Mouse (Mus musculus) MEL (cell line): Measurements from ENCODE around the gene Fosl1. TPM values are rescaled to one million over a fixed set of nuclear protein-coding genes. Genes with fewer than 3 reads are reported as not detected.
"Not testable (repeated sequence)": the region's sequence is repeated elsewhere in the genome, so short reads cannot be mapped to it uniquely, and the experiment has no call there.

Experiments
- DNase-seq: peaks from one replicate; pipeline ENCODE4 v3.0.0; 2011; ENCODE audit warnings: low read depth, low spot score
- H3K27ac ChIP-seq: 2 replicates; pipeline ENCODE4 v1.5.1; 2012; ENCODE audit warnings: low read depth, mild to moderate bottlenecking, control low read depth, low read length, moderate library complexity; ENCODE audit not compliant: control insufficient read depth
- H3K27me3 ChIP-seq, 2 experiments: fragments of 150-350 bp in 1 of 2; sonication (generic) in 1 of 2; 2 replicates each; pipeline ENCODE4 v1.6.1; 2012; ENCODE audit warnings: low read length in 2 of 2, mild to moderate bottlenecking in 2 of 2, improper control_type of control experiment in 1 of 2, moderate library complexity in 1 of 2; ENCODE audit not compliant: insufficient read depth in 2 of 2, control insufficient read depth in 1 of 2
- H3K36me3 ChIP-seq, 2 experiments: 2 replicates each; pipeline ENCODE4 v1.6.1; 2012 to 2014; ENCODE audit warnings: low read length in 2 of 2, improper control_type of control experiment in 1 of 2, inconsistent platforms in 1 of 2, mild to moderate bottlenecking in 1 of 2; ENCODE audit not compliant: insufficient read depth in 2 of 2, control insufficient read depth in 1 of 2
- H3K4me1 ChIP-seq, 2 experiments: fragments of 150-350 bp in 1 of 2; sonication (generic) in 1 of 2; 2 replicates each; pipeline ENCODE4 v1.6.1; 2012; ENCODE audit warnings: low read length in 2 of 2, improper control_type of control experiment in 1 of 2, mild to moderate bottlenecking in 1 of 2; ENCODE audit not compliant: insufficient read depth in 2 of 2, control insufficient read depth in 1 of 2
- H3K4me3 ChIP-seq, 2 experiments: fragments of 150-350 bp in 1 of 2; sonication (generic) in 1 of 2; 2 replicates each; pipeline ENCODE4 v1.5.1; 2012; ENCODE audit warnings: low read depth in 2 of 2, low read length in 2 of 2, mild to moderate bottlenecking in 2 of 2, moderate library complexity in 2 of 2, control low read depth in 1 of 2, improper control_type of control experiment in 1 of 2; ENCODE audit not compliant: control insufficient read depth in 1 of 2, insufficient read depth in 1 of 2
- H3K79me2 ChIP-seq: 2 replicates; pipeline ENCODE4 v1.6.1; 2012; ENCODE audit warnings: mild to moderate bottlenecking, low read length, moderate library complexity; ENCODE audit not compliant: control insufficient read depth, poor library complexity, insufficient read depth
- H3K9ac ChIP-seq: 2 replicates; pipeline ENCODE4 v1.6.1; 2012; ENCODE audit warnings: low read depth, mild to moderate bottlenecking, control low read depth, low read length, moderate library complexity; ENCODE audit not compliant: control insufficient read depth, poor library complexity, severe bottlenecking
- H3K9me3 ChIP-seq: fragments of 150-350 bp; sonication (generic); replicated peaks from 2 replicates; pipeline ENCODE4 v1.6.1; 2012; ENCODE audit warnings: mild to moderate bottlenecking, low read length, improper control_type of control experiment, moderate library complexity; ENCODE audit not compliant: insufficient read depth
- CHD2 ChIP-seq: IDR thresholded peaks from 2 replicates; pipeline ENCODE4 v1.6.1; 2011; ENCODE audit warnings: low read length, improper control_type of control experiment
- CTCF ChIP-seq, 3 experiments: IDR thresholded peaks in 2 of 3; conservative IDR thresholded peaks in 1 of 3; 2 replicates each; pipeline ENCODE4 v1.5.1; 2011 to 2012; ENCODE audit warnings: low read length in 3 of 3, low read depth in 2 of 3, mild to moderate bottlenecking in 2 of 3, improper control_type of control experiment in 1 of 3, inconsistent platforms in 1 of 3, mixed read lengths in 1 of 3, moderate library complexity in 1 of 3; ENCODE audit not compliant: control insufficient read depth in 1 of 3, insufficient read depth in 1 of 3, poor library complexity in 1 of 3, severe bottlenecking in 1 of 3
- E2F4 ChIP-seq: IDR thresholded peaks from 2 replicates; pipeline ENCODE4 v1.6.1; 2011; ENCODE audit warnings: low read depth, low read length, improper control_type of control experiment, borderline replicate concordance
- ELF1 ChIP-seq: IDR thresholded peaks from 2 replicates; pipeline ENCODE4 v1.6.1; 2014; ENCODE audit warnings: low read depth, mild to moderate bottlenecking, inconsistent platforms, low read length, improper control_type of control experiment, moderate library complexity
- EP300 ChIP-seq, 2 experiments: IDR thresholded peaks; 2 replicates each; pipeline ENCODE4 v1.6.1; 2011; ENCODE audit warnings: improper control_type of control experiment in 2 of 2, low read length in 2 of 2, low read depth in 1 of 2, mild to moderate bottlenecking in 1 of 2
- ETS1 ChIP-seq: IDR thresholded peaks from 2 replicates; pipeline ENCODE4 v1.6.1; 2012; ENCODE audit warnings: low read depth, mild to moderate bottlenecking, inconsistent platforms, low read length, improper control_type of control experiment, moderate library complexity
- GABPA ChIP-seq: IDR thresholded peaks from 2 replicates; pipeline ENCODE4 v1.6.1; 2012; ENCODE audit warnings: low read depth, mild to moderate bottlenecking, inconsistent platforms, low read length, improper control_type of control experiment, moderate library complexity
- GATA1 ChIP-seq: IDR thresholded peaks from 2 replicates; pipeline ENCODE4 v1.6.1; 2011; ENCODE audit warnings: low read depth, low read length, improper control_type of control experiment
- KAT2A ChIP-seq: conservative IDR thresholded peaks from 2 replicates; pipeline ENCODE4 v1.6.1; 2012; ENCODE audit warnings: low read depth, low read length, improper control_type of control experiment, inconsistent platforms
- MAFK ChIP-seq: IDR thresholded peaks from 2 replicates; pipeline ENCODE4 v1.6.1; 2011; ENCODE audit warnings: low read depth, mild to moderate bottlenecking, low read length, improper control_type of control experiment, borderline replicate concordance
- MAZ ChIP-seq: IDR thresholded peaks from 2 replicates; pipeline ENCODE4 v1.6.1; 2012; ENCODE audit warnings: low read depth, mild to moderate bottlenecking, inconsistent platforms, low read length, improper control_type of control experiment
- MEF2A ChIP-seq: IDR thresholded peaks from 2 replicates; pipeline ENCODE4 v1.6.1; 2014; ENCODE audit warnings: low read depth, mild to moderate bottlenecking, inconsistent platforms, low read length, improper control_type of control experiment; ENCODE audit not compliant: poor library complexity, insufficient replicate concordance, severe bottlenecking; ENCODE audit errors: extremely low read depth
- MXI1 ChIP-seq: IDR thresholded peaks from 2 replicates; pipeline ENCODE4 v1.6.1; 2011; ENCODE audit warnings: mild to moderate bottlenecking, low read depth, low read length, improper control_type of control experiment
- MYC ChIP-seq: IDR thresholded peaks from 2 replicates; pipeline ENCODE4 v1.6.1; 2011; ENCODE audit warnings: low read depth, mild to moderate bottlenecking, low read length, improper control_type of control experiment, moderate library complexity
- NELFE ChIP-seq: IDR thresholded peaks from 2 replicates; pipeline ENCODE4 v1.6.1; 2011; ENCODE audit warnings: low read depth, low read length, improper control_type of control experiment
- NRF1 ChIP-seq: IDR thresholded peaks from 2 replicates; pipeline ENCODE4 v1.6.1; 2014; ENCODE audit warnings: low read depth, mild to moderate bottlenecking, inconsistent platforms, low read length, improper control_type of control experiment, moderate library complexity; ENCODE audit not compliant: poor library complexity, insufficient read depth, severe bottlenecking
- POLR2AphosphoS2 ChIP-seq: IDR thresholded peaks from 2 replicates; pipeline ENCODE4 v1.6.1; 2011; ENCODE audit warnings: low read length, improper control_type of control experiment
- POLR2AphosphoS5 ChIP-seq: IDR thresholded peaks from 2 replicates; pipeline ENCODE4 v1.6.1; 2012; ENCODE audit warnings: low read depth, borderline replicate concordance, mild to moderate bottlenecking, inconsistent platforms, low read length, moderate library complexity, mixed read lengths
- RAD21 ChIP-seq: IDR thresholded peaks from 2 replicates; pipeline ENCODE4 v1.6.1; 2011; ENCODE audit warnings: mild to moderate bottlenecking, low read depth, low read length, improper control_type of control experiment
- RCOR1 ChIP-seq: IDR thresholded peaks from 2 replicates; pipeline ENCODE4 v1.6.1; 2012; ENCODE audit warnings: low read depth, mild to moderate bottlenecking, inconsistent platforms, low read length, improper control_type of control experiment
- SMC3 ChIP-seq: IDR thresholded peaks from 2 replicates; pipeline ENCODE4 v1.6.1; 2011; ENCODE audit warnings: low read depth, low read length, improper control_type of control experiment
- TAL1 ChIP-seq: IDR thresholded peaks from 2 replicates; pipeline ENCODE4 v1.6.1; 2012; ENCODE audit warnings: mild to moderate bottlenecking, inconsistent platforms, low read length, moderate library complexity, mixed read lengths
- TBP ChIP-seq: IDR thresholded peaks from 2 replicates; pipeline ENCODE4 v1.8.0; 2011; ENCODE audit warnings: low read depth, low read length, improper control_type of control experiment
- USF1 ChIP-seq: IDR thresholded peaks from 2 replicates; pipeline ENCODE4 v1.6.1; 2014; ENCODE audit warnings: low read depth, mild to moderate bottlenecking, inconsistent platforms, low read length, improper control_type of control experiment, moderate library complexity
- ZC3H11A ChIP-seq: IDR thresholded peaks from 2 replicates; pipeline ENCODE4 v1.6.1; 2012; ENCODE audit warnings: low read depth, mild to moderate bottlenecking, inconsistent platforms, low read length, improper control_type of control experiment
- ZKSCAN1 ChIP-seq: IDR thresholded peaks from 2 replicates; pipeline ENCODE4 v1.6.1; 2012; ENCODE audit warnings: low read depth, mild to moderate bottlenecking, inconsistent platforms, low read length, improper control_type of control experiment, moderate library complexity
- polyA plus RNA-seq, 2 experiments: library from polyadenylated mRNA; stranded (reverse) in 1 of 2; unstranded in 1 of 2; fragments of >175 nt in 1 of 2; fragments of >200 nt in 1 of 2; gene quantifications; 2 replicates each; pipeline versions ENCODE4 v1.2.1 to v1.2.4; 2012; ENCODE audit warnings: low replicate concordance in 2 of 2, low read depth in 1 of 2; ENCODE audit not compliant: insufficient read length in 2 of 2, insufficient read depth in 1 of 2, missing spikeins in 1 of 2
- total RNA-seq: library from RNA; depleted of rRNA; stranded (reverse); fragments of 300-350 nt; gene quantifications from 2 replicates; pipeline ENCODE4 v1.2.3, GENCODE M21; 2012

Fosl1 gene
- total and polyA plus RNA-seq, 3 experiments: 2.0 to 3.1 TPM; not detected in 1

DNA sequence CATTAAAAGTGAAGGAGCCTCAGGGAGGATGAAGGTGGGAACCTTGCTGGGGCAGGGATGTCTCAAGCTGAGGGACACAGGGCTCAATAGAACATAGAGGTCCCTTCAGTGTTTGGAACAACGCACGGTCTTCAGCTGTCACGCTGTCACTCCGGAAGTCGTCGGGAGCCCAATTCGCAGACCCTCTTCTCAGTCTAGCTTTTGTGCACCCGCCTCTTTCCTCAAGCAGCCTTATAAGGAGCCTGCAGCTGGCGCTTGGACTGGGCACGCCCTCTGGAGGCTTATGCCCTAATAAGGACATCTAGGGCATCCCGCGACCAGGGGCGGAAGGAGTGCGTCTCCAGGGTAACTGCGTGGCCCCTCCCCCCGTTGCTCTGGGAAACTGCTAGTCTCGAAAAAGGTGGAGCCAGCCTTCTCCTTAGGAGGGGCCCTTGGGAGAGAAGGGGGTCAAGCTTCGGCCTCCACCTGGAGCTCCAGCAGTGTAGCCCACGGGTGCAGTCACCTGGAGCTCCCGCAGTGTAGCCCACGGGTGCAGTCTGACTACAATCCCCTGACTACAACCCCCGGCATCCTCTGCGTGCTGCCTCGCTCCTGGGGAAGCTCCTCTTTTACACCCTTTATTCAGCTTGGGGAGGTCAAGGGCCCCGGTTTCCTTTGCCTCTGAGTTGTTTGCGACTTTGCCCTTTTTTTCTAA, 41.7 kb downstream of the Fosl1 start (continued):
- TF ChIP-seq RAD21: no peak
- no peak for TF ChIP-seq MAFK
- 0 out of 2 replicates have a peak, but pooled peaks have one; percentile 65 for TF ChIP-seq POLR2AphosphoS5
- peak; percentile 83 for TF ChIP-seq NELFE
- peak; percentile 36 for TF ChIP-seq USF1
- TF ChIP-seq CTCF (IDR thresholded peaks at IDR 0.05 in 2 of 3, conservative IDR thresholded peaks at IDR 0.05 in 1 of 3; ENCODE audit: control insufficient read depth in 1 of 3, insufficient read depth in 1 of 3, low read depth in 2 of 3, low read length in 3 of 3, poor library complexity in 1 of 3, severe bottlenecking in 1 of 3): no peak
- peak; percentile 95 for TF ChIP-seq TBP

DNA sequence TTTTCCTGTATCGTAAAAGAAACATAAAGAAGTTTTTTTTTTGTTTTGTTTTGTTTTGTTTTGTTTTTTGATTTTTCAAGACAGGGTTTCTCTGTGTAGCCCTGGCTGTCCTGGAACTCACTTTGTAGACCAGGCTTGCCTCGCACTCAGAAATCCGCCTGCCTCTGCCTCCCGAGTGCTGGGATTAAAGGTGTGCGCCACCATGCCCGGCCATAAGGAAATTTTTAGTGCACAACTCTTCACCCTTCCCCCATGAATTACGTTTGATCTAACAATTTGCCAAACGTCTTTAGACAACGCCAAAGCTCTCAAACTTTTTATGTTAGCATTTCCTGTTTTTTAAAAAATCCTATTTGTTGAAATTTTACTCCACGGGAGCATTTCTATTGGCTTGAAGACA, 42.4 kb downstream of the Fosl1 start:
- H3K9ac ChIP-seq: peak overlapping the region; percentile 62
- peak overlapping the region; percentile 89 for H3K27ac ChIP-seq
- not testable (repeated sequence) for H3K27me3 ChIP-seq, H3K9me3 ChIP-seq, DNase-seq
- H3K4me1 ChIP-seq: peaks cover 0 to 12% of the 10 kb centered on the region in 2 experiments; a peak in 2 of 4 replicates
- H3K36me3 ChIP-seq: peaks cover 0 to 13% of the 10 kb centered on the region in 2 experiments
- peak; percentile 64; the same call in 1 of the 2 replicates for TF ChIP-seq E2F4
- peaks cover 31% of the 10 kb centered on the region for H3K79me2 ChIP-seq
- peak overlapping the region; percentile 52 to 58 for H3K4me3 ChIP-seq

DNA sequence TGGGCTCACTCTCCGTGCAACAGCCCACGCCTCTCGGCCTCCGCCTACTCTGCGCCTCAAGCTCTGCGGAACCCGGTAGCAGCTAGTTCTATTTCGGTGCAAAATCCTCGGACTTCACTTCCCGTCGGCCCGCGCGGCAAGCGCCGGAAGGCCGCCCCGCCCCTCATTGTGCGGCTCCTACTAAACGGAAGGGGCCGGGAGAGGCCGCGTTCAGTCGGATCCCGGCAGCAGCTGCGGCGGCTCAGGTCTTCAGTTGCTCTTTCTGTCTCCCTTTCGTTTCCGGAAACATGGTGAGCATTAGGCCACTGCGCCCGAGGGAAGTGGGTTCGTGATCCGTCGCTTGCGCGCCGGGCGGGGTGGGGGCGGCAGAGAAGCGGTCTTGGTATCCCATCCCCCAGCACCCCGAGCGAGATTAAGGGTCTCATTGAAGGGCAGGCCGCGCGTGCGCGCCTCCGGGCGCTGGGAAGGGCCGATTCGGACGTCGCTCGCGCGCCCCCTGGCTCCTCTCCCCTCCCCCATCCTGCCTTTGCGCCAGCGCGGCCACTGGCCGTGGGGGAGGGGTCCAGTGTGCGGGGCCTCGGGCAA, 43.1 kb downstream of the Fosl1 start, which contains the start of gene Cfl1:
Gene Cfl1, plus strand, starts transcription at position 143 of the 585 bp plus-strand sequence.
- H3K4me1 ChIP-seq: peaks cover 0 to 12% of the 10 kb centered on the region in 2 experiments; a peak in 2 of 4 replicates
- H3K9ac ChIP-seq: peak within 1 kb of the TSS; percentile 99
- peak within 1 kb of the TSS; percentile 93 for H3K27ac ChIP-seq
- H3K9me3 ChIP-seq: no peaks in the 10 kb centered on the region
- peak within 1 kb of the TSS; percentile 80 to 87 for H3K4me3 ChIP-seq
- peak; percentile 98 for DNase-seq
- no peaks in the 10 kb centered on the region for H3K27me3 ChIP-seq
- H3K36me3 ChIP-seq: peaks cover 0 to 13% of the 10 kb centered on the region in 2 experiments
- peaks cover 31% of the 10 kb centered on the region for H3K79me2 ChIP-seq
- TF ChIP-seq EP300 (IDR thresholded peaks at IDR 0.05; ENCODE audit: low read depth in 1 of 2, low read length in 2 of 2) (peak in 1 of 2 experiments; percentile 27; a peak in 1 of 4 replicates), MYC (no peak), ELF1 (peak; percentile 93), MAZ (no peak; the same call in 1 of the 2 replicates), NELFE (peak; percentile 99), CHD2 (peak; percentile 43; the same call in 1 of the 2 replicates), POLR2AphosphoS2 (peak; percentile 87), RAD21 (no peak), ZC3H11A (no peak), ETS1 (no peak; the same call in 1 of the 2 replicates), ZKSCAN1 (no peak), MAFK (no peak), NRF1 (peak; percentile 66), USF1 (no peak; the same call in none of the 2 replicates), E2F4 (no peak), TBP (peak; percentile 94), MXI1 (0 out of 2 replicates have a peak, but pooled peaks have one; percentile 71), TAL1 (no peak), MEF2A (peak; percentile 62; the same call in 1 of the 2 replicates), GATA1 (no peak), KAT2A (peak; percentile 84), RCOR1 (no peak), GABPA (no peak), SMC3 (no peak)
